Mouse (Mus musculus) gastrocnemius, adult 2 months (tissue): ENCODE data around the gene Ftsj1. TPM values are rescaled to one million over a fixed set of nuclear protein-coding genes. Genes with fewer than 3 reads are reported as not detected.
A peak's percentile ranks its signal among the peaks of the same experiment; 100 is the strongest.

Source experiments
- DNase-seq: peaks from one replicate; pipeline ENCODE4 v3.0.0; 2022
- H3K27ac ChIP-seq: fragments of 200-600 bp; 2 replicates; pipeline ENCODE4 v1.8.1; 2022; ENCODE audit warnings: mild to moderate bottlenecking
- H3K4me3 ChIP-seq: fragments of 200-600 bp; 2 replicates; pipeline ENCODE4 v1.8.1; 2022; ENCODE audit warnings: mild to moderate bottlenecking, moderate library complexity
- CTCF ChIP-seq: fragments of 200-600 bp; IDR thresholded peaks from 2 replicates; pipeline ENCODE4 v1.8.1; 2022; ENCODE audit warnings: antibody characterized with exemption, mild to moderate bottlenecking, moderate library complexity
- intact Hi-C: fragments of 180-260 bp; cut with DNase I; formaldehyde crosslinking; loops from one replicate; pipeline ENCODE4 v1.15.1; 2025
- total RNA-seq, 2 experiments: library from RNA; stranded (reverse); gene quantifications; 2 replicates each; pipeline ENCODE4 v1.2.3; 2021

Ftsj1 gene
- total RNA-seq, 2 experiments from 2014 or later, result 13.9 to 16.0 TPM

DNA sequence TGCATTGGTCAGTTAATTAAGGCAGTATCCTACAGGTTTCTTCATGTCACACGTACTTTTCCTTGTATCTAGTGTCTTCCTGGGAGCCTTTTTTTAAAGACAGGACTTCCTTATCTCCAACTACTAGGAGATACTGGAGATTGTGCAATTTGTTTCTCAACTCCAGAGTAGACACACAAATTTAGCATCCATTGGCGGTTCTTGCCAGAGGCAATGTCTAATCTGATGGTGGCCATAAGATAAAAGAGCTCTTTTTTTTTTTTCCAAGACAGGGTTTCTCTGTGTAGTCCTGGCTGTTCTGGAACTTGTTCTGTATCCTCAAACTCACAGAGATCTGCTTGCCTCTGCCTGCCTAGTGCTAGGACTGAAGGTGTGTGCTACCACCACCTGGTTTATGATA is 42.5 kb downstream of the Ftsj1 start:
- DNase-seq, result no peak

DNA sequence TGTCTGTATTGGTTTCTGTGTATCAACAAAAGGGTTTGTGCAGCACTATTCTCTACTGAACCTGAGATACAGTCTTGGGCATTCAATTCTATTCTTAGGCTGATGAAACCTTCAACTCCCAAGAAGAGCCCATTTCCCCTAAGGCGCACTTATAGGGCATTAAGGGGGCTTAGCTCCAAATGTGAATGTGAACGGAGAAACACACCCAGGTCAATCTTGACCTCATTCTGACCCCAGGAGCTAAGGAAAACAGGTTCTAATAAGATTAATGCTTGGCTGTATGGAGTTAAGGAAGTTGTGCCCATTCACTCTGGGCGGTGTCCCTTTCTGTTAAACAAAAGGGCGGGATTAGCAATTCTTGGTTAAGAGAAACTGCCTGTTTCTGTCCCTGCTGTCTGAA is 45.0 kb downstream of the Ftsj1 start:
- no peak for DNase-seq
- peak overlapping the region; percentile 84 for H3K4me3 ChIP-seq
- intact Hi-C loops, result no loop called here
- no peak for TF ChIP-seq CTCF
- no peak overlapping the region for H3K27ac ChIP-seq

More for the DNA sequence above, 42.5 kb downstream of the Ftsj1 start:
- Histone ChIP-seq H3K4me3 (no peak overlapping the region), H3K27ac (no peak overlapping the region)
- intact Hi-C loops, result no loop called here
- TF ChIP-seq CTCF, result no peak

DNA sequence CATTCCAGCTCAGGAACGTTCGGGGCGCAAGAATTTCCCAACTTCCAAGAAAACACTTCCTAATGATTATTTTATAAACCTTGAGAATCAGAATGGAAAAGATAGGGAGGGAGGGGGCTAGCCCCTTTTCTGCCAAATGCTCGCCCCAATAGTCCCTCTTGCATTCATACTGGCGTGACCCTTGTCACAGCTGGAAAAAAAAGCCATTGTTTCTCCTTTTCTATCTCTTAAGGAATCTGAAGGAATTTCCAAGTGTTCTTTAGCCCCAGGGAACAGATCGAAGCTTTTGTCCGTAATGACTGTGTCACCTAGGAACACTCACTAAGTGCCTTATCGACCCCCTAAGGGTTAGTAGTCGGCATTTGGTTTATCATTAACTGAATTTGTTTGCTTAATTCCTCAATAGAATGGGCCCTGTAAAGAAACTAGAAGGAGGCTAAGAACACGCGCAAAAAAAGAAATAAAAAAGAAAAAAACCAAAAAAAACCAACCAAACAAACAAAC is 45.5 kb downstream of the Ftsj1 start:
- no peak for DNase-seq
- no peak for TF ChIP-seq CTCF
- Histone ChIP-seq H3K27ac (peak overlapping the region; percentile 80; the same call in 1 of the 2 replicates), H3K4me3 (peak overlapping the region; percentile 84)
- intact Hi-C loops, result no loop called here

DNA sequence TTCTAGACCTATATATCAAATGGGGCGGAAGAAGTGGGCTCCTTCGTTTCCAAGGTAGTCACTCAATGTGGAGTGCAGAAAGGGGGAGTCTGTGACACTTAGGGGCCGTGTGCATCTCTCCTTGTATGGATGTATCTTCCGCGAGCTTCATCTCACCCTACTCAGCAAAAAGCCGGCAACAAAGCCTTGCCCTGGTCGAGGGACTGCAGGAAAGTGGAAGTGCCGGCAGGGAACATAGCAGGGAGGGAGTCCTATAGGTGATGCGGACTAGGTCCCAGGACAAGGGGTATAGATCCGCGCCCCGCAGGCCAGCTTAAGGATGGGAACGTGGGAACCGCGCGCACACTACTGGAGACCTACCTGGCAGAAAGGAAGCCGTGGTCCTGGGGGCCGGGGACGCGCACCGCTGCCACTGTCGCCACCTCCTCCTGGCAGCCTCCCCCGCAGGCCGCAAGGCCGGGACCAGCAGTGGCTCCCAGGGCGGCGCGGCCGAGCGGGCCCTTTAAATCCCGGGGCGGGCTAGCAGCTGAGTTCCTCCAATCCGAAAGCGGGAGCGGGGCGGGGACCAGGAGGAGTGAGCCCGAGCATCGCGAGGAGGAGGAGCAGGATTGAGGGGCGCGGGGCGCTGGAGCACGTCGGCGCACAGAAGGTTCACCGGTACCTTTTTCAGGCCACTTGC is 46.1 kb downstream of the Ftsj1 start, which contains the start of gene Porcn:
Gene Porcn, minus strand, starts transcription at position 511 of the 679 bp plus-strand sequence.
- intact Hi-C loops, result no loop called here
- DNase-seq, result peak; percentile 91
- no peak for TF ChIP-seq CTCF
- peak within 1 kb of the TSS; percentile 80 for H3K27ac ChIP-seq
- peak within 1 kb of the TSS; percentile 84 for H3K4me3 ChIP-seq

DNA sequence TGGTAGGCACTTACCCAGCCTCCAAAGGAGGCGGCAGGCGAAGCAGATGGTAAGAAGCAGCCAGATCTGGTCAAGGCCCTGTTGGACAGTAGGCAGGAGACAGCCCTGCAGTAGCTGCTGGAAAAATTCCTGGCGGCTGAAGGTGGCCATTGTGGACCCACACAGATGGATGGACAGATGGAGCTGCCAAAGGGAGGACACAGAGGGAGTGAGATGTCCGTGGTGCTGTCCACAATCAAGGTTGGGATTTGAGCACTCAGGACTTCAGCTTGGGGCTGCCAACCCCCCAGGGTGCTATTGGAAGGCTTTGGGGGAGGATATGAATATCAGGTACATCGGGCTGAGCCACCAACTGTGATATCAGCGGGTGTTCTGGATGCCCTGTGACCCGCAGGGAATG is 46.7 kb downstream of the Ftsj1 start:
- no peak for TF ChIP-seq CTCF
- no peak overlapping the region for H3K27ac ChIP-seq
- DNase-seq, result no peak
- H3K4me3 ChIP-seq, result peak overlapping the region; percentile 84
- intact Hi-C loops, result no loop called here

DNA sequence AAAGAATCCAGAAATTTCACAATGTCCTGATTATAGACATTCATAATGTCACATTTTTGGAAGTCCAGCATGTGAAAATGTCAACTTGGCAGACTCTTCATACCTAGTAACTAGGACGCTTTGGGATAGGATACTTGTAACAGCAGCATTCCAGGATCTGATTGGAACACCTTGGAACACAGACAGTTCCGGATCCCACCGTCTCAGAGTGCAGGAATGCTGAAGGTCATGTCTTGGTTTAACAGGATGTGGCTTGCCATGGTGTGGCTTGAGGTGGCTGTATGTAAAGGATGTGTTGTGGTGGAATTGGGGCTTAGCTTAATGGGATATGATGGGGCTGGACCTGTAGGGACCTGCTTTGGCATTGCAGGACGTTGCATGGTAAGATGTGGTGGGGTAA is 47.1 kb downstream of the Ftsj1 start:
- DNase-seq, result no peak
- Histone ChIP-seq H3K4me3 (no peak overlapping the region), H3K27ac (no peak overlapping the region)
- TF ChIP-seq CTCF, result no peak
- intact Hi-C loops, result no loop called here

DNA sequence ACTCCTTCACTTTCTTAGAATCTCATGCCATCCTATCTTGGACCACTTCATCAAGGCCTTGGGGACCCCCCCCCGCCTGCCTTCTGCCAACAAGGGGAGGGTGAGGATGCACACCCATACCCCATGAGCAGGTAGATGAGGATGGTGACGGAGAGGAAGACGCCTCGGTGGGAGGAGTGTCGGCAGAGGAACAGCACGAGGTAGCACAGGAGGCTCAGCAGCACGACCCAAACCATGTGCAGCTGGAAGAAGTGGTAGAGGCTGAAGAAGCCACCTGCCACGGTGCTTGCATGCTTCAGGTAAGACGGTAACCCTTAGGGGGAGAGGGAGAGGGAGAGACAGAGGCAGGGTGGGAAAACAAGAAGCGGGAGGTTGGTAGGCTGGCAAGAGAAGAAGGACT is 48.1 kb downstream of the Ftsj1 start:
- TF ChIP-seq CTCF, result no peak
- H3K4me3 ChIP-seq, result no peak overlapping the region
- H3K27ac ChIP-seq, result no peak overlapping the region
- DNase-seq, result no peak
- intact Hi-C loops, result no loop called here

DNA sequence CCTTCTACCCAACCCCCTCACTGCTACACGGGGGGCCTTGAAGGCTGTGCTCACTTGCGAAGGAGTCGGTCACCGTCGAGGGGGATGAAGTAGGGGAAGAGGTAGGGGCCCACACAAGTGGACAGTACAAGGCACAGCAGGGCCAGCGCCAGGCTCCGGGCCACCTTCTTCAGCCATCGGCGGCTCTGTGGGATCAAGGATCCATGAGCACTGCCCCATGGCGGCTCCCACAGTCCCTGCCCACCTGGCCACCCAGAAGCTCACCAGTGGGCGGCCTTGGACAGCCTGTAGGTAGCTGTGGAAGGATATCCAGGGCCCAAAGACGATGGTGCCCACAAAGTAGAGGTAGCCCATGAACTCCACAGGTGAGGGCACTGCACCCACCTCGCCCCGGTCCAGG is 49.1 kb downstream of the Ftsj1 start:
- Histone ChIP-seq H3K4me3 (no peak overlapping the region), H3K27ac (no peak overlapping the region)
- intact Hi-C loops, result no loop called here
- no peak for TF ChIP-seq CTCF
- DNase-seq, result no peak

DNA sequence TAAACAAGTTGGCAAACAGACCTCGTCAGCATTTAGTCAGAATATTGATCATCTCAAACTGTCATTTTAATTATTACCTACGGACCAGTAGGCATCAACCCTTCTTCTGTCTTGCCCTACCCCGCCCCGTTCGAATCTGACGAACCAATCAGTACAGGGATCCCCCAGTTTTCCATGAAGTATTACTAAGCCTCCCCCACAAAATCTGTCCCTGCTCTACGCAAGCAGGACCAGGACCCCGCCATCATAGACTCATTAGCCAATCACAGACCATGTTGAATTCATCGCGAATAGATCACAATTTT is 58.8 kb downstream of the Ftsj1 start, which contains the start of gene Ebp:
Gene Ebp, minus strand, starts transcription at position 94 of the 305 bp plus-strand sequence.
- intact Hi-C loops, result loop anchor here (10.0 kb wide), 1 partner anchor 51 kb away; no protein-coding TSS in a partner anchor
- Histone ChIP-seq H3K4me3 (peak within 1 kb of the TSS; percentile 84), H3K27ac (peak within 1 kb of the TSS; percentile 86)
- DNase-seq, result no peak
- TF ChIP-seq CTCF, result no peak

DNA sequence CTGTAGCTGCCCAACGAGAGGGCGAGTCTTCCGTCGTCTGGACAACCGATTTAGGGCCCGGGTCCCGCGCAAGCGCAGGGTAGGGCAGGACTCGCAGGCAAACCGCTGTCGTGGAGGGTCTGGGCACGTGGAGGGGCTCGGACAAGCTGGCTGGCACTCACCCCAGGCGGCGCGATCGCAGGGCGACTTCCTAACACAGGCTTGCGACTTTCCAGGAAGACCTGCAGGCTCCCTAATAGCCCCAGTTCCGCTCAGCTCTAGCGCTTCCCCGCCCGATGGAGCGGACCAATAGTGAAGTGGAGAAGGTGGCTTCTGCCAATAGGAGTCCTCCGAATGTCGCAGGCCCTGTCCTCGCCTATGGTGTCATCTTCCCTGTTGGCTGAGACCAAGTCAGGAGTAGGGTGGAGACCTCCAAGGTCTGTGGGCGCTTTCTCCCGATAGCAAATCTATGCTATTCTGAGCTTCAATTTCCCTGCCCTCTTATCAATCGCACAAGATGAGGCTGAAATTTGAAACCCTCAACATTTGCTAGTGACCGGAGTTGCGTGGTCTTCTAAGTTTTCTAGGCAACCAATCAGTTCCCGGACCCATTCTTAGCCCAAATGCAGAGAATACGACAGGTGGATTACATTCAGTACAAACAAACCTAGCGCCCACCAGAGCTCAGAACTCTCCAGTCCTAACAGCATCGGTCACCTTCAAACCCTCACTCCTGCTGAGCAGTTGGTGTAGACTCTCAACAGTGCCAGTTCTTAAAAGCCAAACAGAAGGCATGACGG is 59.4 kb downstream of the Ftsj1 start:
- intact Hi-C loops, result loop anchor here (10.0 kb wide), 1 partner anchor 52 kb away; no protein-coding TSS in a partner anchor
- peak overlapping the region; percentile 84 for H3K4me3 ChIP-seq
- peak; percentile 87 for DNase-seq

DNA sequence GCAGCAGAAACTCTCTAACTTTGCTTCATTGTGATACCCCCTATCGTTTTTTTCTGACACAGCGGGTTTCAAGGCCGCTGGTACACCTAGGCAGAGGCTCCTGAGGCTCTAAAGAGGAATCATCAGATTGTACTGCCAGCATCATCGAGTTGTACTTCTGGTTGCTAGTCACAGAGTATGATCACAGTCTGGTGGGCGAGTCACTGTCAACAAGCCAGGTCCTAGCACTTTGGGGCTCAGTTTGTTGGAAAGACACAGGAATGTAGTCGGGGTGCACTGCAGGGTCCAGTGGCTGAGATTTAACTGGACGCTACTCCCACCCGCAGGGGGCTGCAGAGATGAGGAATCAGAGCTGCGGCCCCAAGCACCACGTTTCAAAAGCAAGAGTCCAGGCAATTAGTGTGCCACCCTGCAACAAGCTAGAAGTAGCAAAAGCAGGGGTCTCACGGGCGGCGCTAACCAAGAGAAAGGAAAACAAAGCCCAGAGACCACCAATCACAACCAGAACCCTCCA is 60.0 kb downstream of the Ftsj1 start:
- intact Hi-C loops, result loop anchor here (10.0 kb wide), 1 partner anchor 53 kb away; no protein-coding TSS in a partner anchor
- no peak for TF ChIP-seq CTCF
- Histone ChIP-seq H3K27ac (peak overlapping the region; percentile 86), H3K4me3 (peak overlapping the region; percentile 84)
- no peak for DNase-seq

More for the DNA sequence above, 59.4 kb downstream of the Ftsj1 start:
- peak overlapping the region; percentile 86 for H3K27ac ChIP-seq
- TF ChIP-seq CTCF, result no peak

Other genes with a start within 250 kb of the Ftsj1 start
- not detected for gene Glod5, start 233.9 kb downstream of the Ftsj1 start, total RNA-seq
- gene Suv39h1, start 177.6 kb downstream of the Ftsj1 start, total RNA-seq, result 1 to 10 TPM; 4.3 to 5.0 TPM
- under 1 TPM; 0.36 to 0.70 TPM for gene Was, start 161.9 kb downstream of the Ftsj1 start, total RNA-seq
- gene Wdr13, start 119.5 kb downstream of the Ftsj1 start, total RNA-seq, result 1 to 10 TPM; 9.1 to 9.4 TPM
- 10 to 100 TPM; 33.9 to 82.1 TPM for gene Rbm3, start 106.5 kb downstream of the Ftsj1 start, total RNA-seq
- gene Tbc1d25, start 76.2 kb downstream of the Ftsj1 start, total RNA-seq, result 1 to 10 TPM; 3.1 to 3.2 TPM
- gene Ebp, start 58.9 kb downstream of the Ftsj1 start, total RNA-seq, result 1 to 10 TPM; 9.2 to 9.3 TPM
- gene Porcn, start 45.9 kb downstream of the Ftsj1 start, total RNA-seq, result 1 to 10 TPM; 4.2 to 5.4 TPM
- not detected for gene Slc38a5, start 18.7 kb upstream of the Ftsj1 start, total RNA-seq
- not detected for gene Ssxb10, start 75.0 kb upstream of the Ftsj1 start, total RNA-seq
- not detected for gene Ssxb9, start 114.6 kb upstream of the Ftsj1 start, total RNA-seq
- not detected for gene Ssxb1, start 160.9 kb upstream of the Ftsj1 start, total RNA-seq
- gene Ssxb2, start 209.3 kb upstream of the Ftsj1 start, total RNA-seq, result not detected